ENCODE assay signal across 18 mouse cellular contexts in the genomic region with DNA sequence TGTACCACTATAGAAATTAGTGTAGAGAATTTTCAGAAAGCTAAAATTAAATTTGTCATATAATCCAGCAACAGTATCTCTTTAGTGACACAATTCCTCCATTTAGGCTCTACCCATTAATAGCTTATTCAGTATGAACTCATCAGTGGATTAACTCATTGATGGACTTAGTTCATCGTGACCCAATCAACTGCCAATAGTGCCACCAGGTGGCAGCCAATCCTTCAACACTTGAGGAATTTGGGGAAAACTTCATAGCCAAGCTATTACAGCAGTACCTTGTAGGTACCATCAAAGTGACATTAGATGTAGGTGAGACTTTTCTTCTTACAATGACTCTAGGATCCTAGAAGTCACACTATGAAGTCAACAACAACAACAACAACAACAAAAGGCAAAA.
DNase-seq lines count a peak whose midpoint lies in the region; ATAC-seq and TF ChIP-seq lines count a peak whose summit lies in the region.
"Had no signal": no experiment of that assay in that cellular context is flagged by ENCODE, and none has a peak within 500 bp of the region (broad histone marks: within the 10 kb centered on the region; RNA-seq: fewer than 3 reads in every experiment).

No protein-coding gene starts in this region.

- no peak overlapping the region for H3K27ac ChIP-seq in kidney, postnatal 0 days
- H3K27ac ChIP-seq: embryonic facial prominence, embryonic 12.5 days; hindbrain, embryonic 13.5 days; limb, embryonic 12.5 days; liver, embryonic 14.5 days had no signal

- H3K9me3 ChIP-seq in kidney, postnatal 0 days (replicated peaks; ENCODE audit: low read length) = no peaks in the 10 kb centered on the region
- H3K9me3 ChIP-seq: embryonic facial prominence, embryonic 12.5 days; hindbrain, embryonic 13.5 days; limb, embryonic 12.5 days had no signal

- no peaks in the 10 kb centered on the region for H3K36me3 ChIP-seq in kidney, postnatal 0 days (ENCODE audit: insufficient read depth, low read length)
- H3K36me3 ChIP-seq: embryonic facial prominence, embryonic 12.5 days; G1E; hindbrain, embryonic 13.5 days; limb, embryonic 12.5 days had no signal

- H3K27me3 ChIP-seq in kidney, postnatal 0 days (ENCODE audit: insufficient read depth, low read length) = no peaks in the 10 kb centered on the region
- H3K27me3 ChIP-seq: embryonic facial prominence, embryonic 12.5 days; hindbrain, embryonic 13.5 days; limb, embryonic 12.5 days had no signal

- H3K9ac ChIP-seq in kidney, postnatal 0 days (ENCODE audit: low read depth, low read length) = no peak overlapping the region
- H3K9ac ChIP-seq: embryonic facial prominence, embryonic 12.5 days; hindbrain, embryonic 13.5 days; limb, embryonic 12.5 days; liver, embryonic 14.5 days had no signal

- H3K4me3 ChIP-seq in kidney, postnatal 0 days (replicated peaks; ENCODE audit: low read depth, low read length) = no peak overlapping the region
- H3K4me3 ChIP-seq: embryonic facial prominence, embryonic 12.5 days; hindbrain, embryonic 13.5 days; limb, embryonic 12.5 days; myocyte had no signal

- TF ChIP-seq CTCF in kidney, postnatal 0 days (IDR thresholded peaks at IDR 0.05; ENCODE audit: low read depth) = peak; percentile 45

- no peak for ATAC-seq in kidney, postnatal 0 days (replicated peaks; ENCODE audit: low FRiP score, low read depth)

- H3K4me2 ChIP-seq in kidney, postnatal 0 days (ENCODE audit: low read length) = no peak overlapping the region
- H3K4me2 ChIP-seq: embryonic facial prominence, embryonic 12.5 days; hindbrain, embryonic 13.5 days; limb, embryonic 12.5 days had no signal

- no peaks in the 10 kb centered on the region for H3K4me1 ChIP-seq in kidney, postnatal 0 days (replicated peaks; ENCODE audit: insufficient read depth, low read length)
- H3K4me1 ChIP-seq: embryonic facial prominence, embryonic 12.5 days; hindbrain, embryonic 13.5 days; limb, embryonic 12.5 days had no signal

- DNase-seq in embryo, embryonic 10 days (ENCODE audit: low spot score) = peak; percentile 24
- no peak for DNase-seq in embryo, embryonic 10.5 days (ENCODE audit: low spot score)
- DNase-seq in kidney, postnatal 0 days (ENCODE audit: low spot score) = no peak
- DNase-seq in kidney, postnatal 14 days = no peak
- peak; percentile 16 for DNase-seq in retina, embryonic 14.5 days (ENCODE audit: low spot score)
- no peak for DNase-seq in retina, postnatal 1 day
- DNase-seq in layer of hippocampus, adult 9-11 months = peak; percentile 12
- no peak for DNase-seq in thymus, postnatal 36 days
- DNase-seq: adrenal gland, postnatal 14 days; B cell, adult 2 months; lung, postnatal 10 days; right cerebral cortex, postnatal 25 days had no signal

- 42% methylated on average over 1 of the region's 1 CpGs for WGBS in kidney, postnatal 0 days

Comparison
In these comparisons a context has a peak if more than half of its experiments do, and no peak if none do; other contexts are left out.
1. DNase-seq: peak in embryo, embryonic 10 days (single experiment), retina, embryonic 14.5 days (single experiment) and layer of hippocampus, adult 9-11 months (single experiment); none in embryo, embryonic 10.5 days (single experiment), kidney, postnatal 0 days (single experiment), kidney, postnatal 14 days (single experiment), retina, postnatal 1 day (single experiment) and thymus, postnatal 36 days (0 of 2).